Mouse (Mus musculus): ENCODE measurements at regions not wholly inside any gene's neighbourhood (a gene's known extent, or its start where the extent isn't known, plus 50 kb on each side); places are given as distances from the start of the nearest gene placed in this dataset.
A peak's percentile ranks its signal among the peaks of the same experiment; 100 is the strongest.

- 17% methylated on average over 7 of the region's 7 CpGs for WGBS
- Histone ChIP-seq H3K9me3 (ENCODE audit: low read length) (no peaks in the 10 kb centered on the region), H3K9ac (replicated peaks; ENCODE audit: low read length) (no peak overlapping the region), H3K36me3 (ENCODE audit: insufficient read depth, low read length) (no peaks in the 10 kb centered on the region), H3K4me1 (ENCODE audit: insufficient read depth, low read length) (no peaks in the 10 kb centered on the region; the same call in 1 of the 2 replicates), H3K27ac (ENCODE audit: low read length) (no peak overlapping the region), H3K27me3 (ENCODE audit: insufficient read depth, low read length) (no peaks in the 10 kb centered on the region), H3K4me2 (replicated peaks; ENCODE audit: low read depth, low read length) (no peak overlapping the region), H3K4me3 (ENCODE audit: low read length) (no peak overlapping the region)
- no peak for ATAC-seq (ENCODE audit: low FRiP score, low TSS enrichment)
Observed at GRCm38 (mm10) chr1:137133734-137134133, 173.5 kb upstream of the Nr5a2 start.

- Histone ChIP-seq H3K27ac (ENCODE audit: low read length) (no peak overlapping the region), H3K4me2 (replicated peaks; ENCODE audit: low read depth, low read length) (no peak overlapping the region), H3K4me1 (ENCODE audit: insufficient read depth, low read length) (no peaks in the 10 kb centered on the region; the same call in 1 of the 2 replicates), H3K9ac (replicated peaks; ENCODE audit: low read length) (no peak overlapping the region), H3K36me3 (ENCODE audit: insufficient read depth, low read length) (no peaks in the 10 kb centered on the region), H3K9me3 (ENCODE audit: low read length) (no peaks in the 10 kb centered on the region), H3K27me3 (ENCODE audit: insufficient read depth, low read length) (no peaks in the 10 kb centered on the region), H3K4me3 (ENCODE audit: low read length) (no peak overlapping the region)
- 61% methylated on average over 3 of the region's 3 CpGs for WGBS
- ATAC-seq (ENCODE audit: low FRiP score, low TSS enrichment) = no peak
Observed at GRCm38 (mm10) chr1:137130264-137130663, 170.0 kb upstream of the Nr5a2 start.

GRCm38 (mm10) chr1:137129116-137129515, 168.9 kb upstream of the Nr5a2 start:
- H3K27me3 ChIP-seq (ENCODE audit: insufficient read depth, low read length) = no peaks in the 10 kb centered on the region
- no peak for ATAC-seq (ENCODE audit: low FRiP score, low TSS enrichment)
- no peak overlapping the region for H3K4me2 ChIP-seq (replicated peaks; ENCODE audit: low read depth, low read length)
- no peaks in the 10 kb centered on the region; the same call in 1 of the 2 replicates for H3K4me1 ChIP-seq (ENCODE audit: insufficient read depth, low read length)
- no peaks in the 10 kb centered on the region for H3K36me3 ChIP-seq (ENCODE audit: insufficient read depth, low read length)
- H3K9me3 ChIP-seq (ENCODE audit: low read length) = no peaks in the 10 kb centered on the region
- 91% methylated on average over 9 of the region's 9 CpGs for WGBS
- no peak overlapping the region for H3K9ac ChIP-seq (replicated peaks; ENCODE audit: low read length)
- no peak overlapping the region for H3K27ac ChIP-seq (ENCODE audit: low read length)
- no peak overlapping the region for H3K4me3 ChIP-seq (ENCODE audit: low read length)

- Histone ChIP-seq H3K9me3 (ENCODE audit: low read length) (no peaks in the 10 kb centered on the region), H3K27ac (ENCODE audit: low read length) (no peak overlapping the region), H3K27me3 (ENCODE audit: insufficient read depth, low read length) (no peaks in the 10 kb centered on the region), H3K9ac (replicated peaks; ENCODE audit: low read length) (no peak overlapping the region), H3K4me2 (replicated peaks; ENCODE audit: low read depth, low read length) (no peak overlapping the region), H3K4me1 (ENCODE audit: insufficient read depth, low read length) (no peaks in the 10 kb centered on the region), H3K36me3 (ENCODE audit: insufficient read depth, low read length) (no peaks in the 10 kb centered on the region), H3K4me3 (ENCODE audit: low read length) (no peak overlapping the region)
- 78% methylated on average over 3 of the region's 3 CpGs for WGBS
- ATAC-seq (ENCODE audit: low FRiP score, low TSS enrichment) = no peak
Observed at GRCm38 (mm10) chr1:137117866-137118265, 157.6 kb upstream of the Nr5a2 start.

GRCm38 (mm10) chr1:137106444-137106843, 146.2 kb upstream of the Nr5a2 start:
- no peak for ATAC-seq (ENCODE audit: low FRiP score, low TSS enrichment)
- Histone ChIP-seq H3K27ac (ENCODE audit: low read length) (no peak overlapping the region), H3K4me1 (ENCODE audit: insufficient read depth, low read length) (no peaks in the 10 kb centered on the region), H3K9ac (replicated peaks; ENCODE audit: low read length) (no peak overlapping the region), H3K27me3 (ENCODE audit: insufficient read depth, low read length) (no peaks in the 10 kb centered on the region), H3K4me2 (replicated peaks; ENCODE audit: low read depth, low read length) (no peak overlapping the region), H3K9me3 (ENCODE audit: low read length) (no peaks in the 10 kb centered on the region), H3K36me3 (ENCODE audit: insufficient read depth, low read length) (no peaks in the 10 kb centered on the region), H3K4me3 (ENCODE audit: low read length) (no peak overlapping the region)
- WGBS = 79% methylated on average over 2 of the region's 2 CpGs

GRCm38 (mm10) chr1:137091762-137092161, 131.5 kb upstream of the Nr5a2 start:
- H3K9ac ChIP-seq (replicated peaks; ENCODE audit: low read length) = no peak overlapping the region

GRCm38 (mm10) chr1:137088148-137088547, 127.9 kb upstream of the Nr5a2 start:
- no peaks in the 10 kb centered on the region for H3K36me3 ChIP-seq (ENCODE audit: insufficient read depth, low read length)
- H3K27ac ChIP-seq (ENCODE audit: low read length) = no peak overlapping the region
- H3K9me3 ChIP-seq (ENCODE audit: low read length) = peaks cover 4% of the 10 kb centered on the region; the same call in 1 of the 2 replicates
- WGBS = 42% methylated on average over 10 of the region's 10 CpGs
- H3K4me1 ChIP-seq (ENCODE audit: insufficient read depth, low read length) = peaks cover 7% of the 10 kb centered on the region
- H3K9ac ChIP-seq (replicated peaks; ENCODE audit: low read length) = no peak overlapping the region
- no peak overlapping the region for H3K4me3 ChIP-seq (ENCODE audit: low read length)
- no peak for ATAC-seq (ENCODE audit: low FRiP score, low TSS enrichment)
- H3K4me2 ChIP-seq (replicated peaks; ENCODE audit: low read depth, low read length) = 0 out of 2 replicates have a peak overlapping the region, but pooled peaks have one; percentile 2
- no peaks in the 10 kb centered on the region for H3K27me3 ChIP-seq (ENCODE audit: insufficient read depth, low read length)

More at GRCm38 (mm10) chr1:137091762-137092161, 131.5 kb upstream of the Nr5a2 start:
- no peak overlapping the region for H3K4me2 ChIP-seq (replicated peaks; ENCODE audit: low read depth, low read length)
- 40% methylated on average over 9 of the region's 9 CpGs for WGBS
- H3K4me3 ChIP-seq (ENCODE audit: low read length) = no peak overlapping the region
- no peaks in the 10 kb centered on the region for H3K36me3 ChIP-seq (ENCODE audit: insufficient read depth, low read length)
- H3K27me3 ChIP-seq (ENCODE audit: insufficient read depth, low read length) = no peaks in the 10 kb centered on the region
- no peaks in the 10 kb centered on the region for H3K4me1 ChIP-seq (ENCODE audit: insufficient read depth, low read length)
- H3K27ac ChIP-seq (ENCODE audit: low read length) = no peak overlapping the region
- no peak for ATAC-seq (ENCODE audit: low FRiP score, low TSS enrichment)
- H3K9me3 ChIP-seq (ENCODE audit: low read length) = peaks cover 4% of the 10 kb centered on the region; the same call in 1 of the 2 replicates

- H3K36me3 ChIP-seq (ENCODE audit: insufficient read depth, low read length) = no peaks in the 10 kb centered on the region
- no peaks in the 10 kb centered on the region for H3K27me3 ChIP-seq (ENCODE audit: insufficient read depth, low read length)
- H3K4me3 ChIP-seq (ENCODE audit: low read length) = no peak overlapping the region
- ATAC-seq (ENCODE audit: low FRiP score, low TSS enrichment) = no peak
- H3K9me3 ChIP-seq (ENCODE audit: low read length) = peaks cover 4% of the 10 kb centered on the region; the same call in 1 of the 2 replicates
- H3K9ac ChIP-seq (replicated peaks; ENCODE audit: low read length) = no peak overlapping the region
- no peak overlapping the region for H3K4me2 ChIP-seq (replicated peaks; ENCODE audit: low read depth, low read length)
- no peak overlapping the region for H3K27ac ChIP-seq (ENCODE audit: low read length)
- 89% methylated on average over 3 of the region's 3 CpGs for WGBS
- peaks cover 7% of the 10 kb centered on the region for H3K4me1 ChIP-seq (ENCODE audit: insufficient read depth, low read length)
Observed at GRCm38 (mm10) chr1:137086766-137087165, 126.5 kb upstream of the Nr5a2 start.

GRCm38 (mm10) chr1:137083500-137083899, 123.3 kb upstream of the Nr5a2 start:
- Histone ChIP-seq H3K27me3 (ENCODE audit: insufficient read depth, low read length) (no peaks in the 10 kb centered on the region), H3K36me3 (ENCODE audit: insufficient read depth, low read length) (no peaks in the 10 kb centered on the region), H3K27ac (ENCODE audit: low read length) (no peak overlapping the region), H3K4me3 (ENCODE audit: low read length) (no peak overlapping the region), H3K9ac (replicated peaks; ENCODE audit: low read length) (no peak overlapping the region), H3K9me3 (ENCODE audit: low read length) (no peaks in the 10 kb centered on the region), H3K4me2 (replicated peaks; ENCODE audit: low read depth, low read length) (no peak overlapping the region), H3K4me1 (ENCODE audit: insufficient read depth, low read length) (peaks cover 7% of the 10 kb centered on the region)
- WGBS = 14% methylated on average over 1 of the region's 1 CpGs
- ATAC-seq (ENCODE audit: low FRiP score, low TSS enrichment) = peak; percentile 39; the same call in 1 of the 2 replicates

- Histone ChIP-seq H3K36me3 (ENCODE audit: insufficient read depth, low read length) (no peaks in the 10 kb centered on the region), H3K9ac (replicated peaks; ENCODE audit: low read length) (no peak overlapping the region), H3K27ac (ENCODE audit: low read length) (no peak overlapping the region), H3K9me3 (ENCODE audit: low read length) (no peaks in the 10 kb centered on the region), H3K4me3 (ENCODE audit: low read length) (no peak overlapping the region), H3K27me3 (ENCODE audit: insufficient read depth, low read length) (no peaks in the 10 kb centered on the region), H3K4me2 (replicated peaks; ENCODE audit: low read depth, low read length) (no peak overlapping the region), H3K4me1 (ENCODE audit: insufficient read depth, low read length) (peaks cover 5% of the 10 kb centered on the region)
- ATAC-seq (ENCODE audit: low FRiP score, low TSS enrichment) = no peak
- WGBS = 63% methylated on average over 11 of the region's 11 CpGs
Observed at GRCm38 (mm10) chr1:137079401-137080003, 119.3 kb upstream of the Nr5a2 start.
